Mouse (Mus musculus) bone marrow macrophage, adult 2 months (primary cell): ENCODE measurements around the gene Rgs10.

Experiments used
- CTCF ChIP-seq: IDR thresholded peaks from 2 replicates; pipeline ENCODE4 v1.5.1; 2012; ENCODE audit warnings: low read depth, mild to moderate bottlenecking, low read length, moderate library complexity
- POLR2A ChIP-seq: IDR thresholded peaks from 2 replicates; pipeline ENCODE4 v1.6.1; 2012; ENCODE audit warnings: mild to moderate bottlenecking, low read depth, low read length, borderline replicate concordance

GRCm38 (mm10) chr7:128366654-128367053 is 51.9 kb downstream of the Rgs10 start:
- no peak for TF ChIP-seq CTCF
- TF ChIP-seq POLR2A = no peak
